Mouse (Mus musculus) midbrain, embryonic 14.5 days (tissue): Measurements from ENCODE around the gene Lrrtm4. TPM values are rescaled to one million over a fixed set of nuclear protein-coding genes. Genes with fewer than 3 reads are reported as not detected.
A peak's percentile ranks its signal among the peaks of the same experiment; 100 is the strongest.

Experiments
- ATAC-seq: fragments of 200-750 bp; cut with Nextera tagmentation; 2 replicates; pipeline ENCODE4 v1.8.0; 2017; ENCODE audit warnings: moderate number of reproducible peaks, moderate library complexity; ENCODE audit not compliant: low FRiP score, low TSS enrichment
- DNase-seq: peaks from one replicate; pipeline ENCODE4 v3.0.0-alpha.2; 2015
- H3K27ac ChIP-seq: fragments of 300-500 bp; sonication (generic); replicated peaks from 2 replicates; pipeline ENCODE4 v1.5.1; 2014; ENCODE audit warnings: mild to moderate bottlenecking, low read depth, low read length, moderate library complexity
- H3K27me3 ChIP-seq: fragments of 300-500 bp; sonication (generic); 2 replicates; pipeline ENCODE4 v1.6.1; 2014; ENCODE audit warnings: low read length, control low read depth, mixed read lengths; ENCODE audit not compliant: control insufficient read depth, insufficient read depth
- H3K36me3 ChIP-seq: fragments of 300-500 bp; sonication (generic); 2 replicates; pipeline ENCODE4 v1.6.1; 2014; ENCODE audit warnings: low read length, control low read depth; ENCODE audit not compliant: control insufficient read depth, insufficient read depth
- H3K4me1 ChIP-seq: fragments of 300-500 bp; sonication (generic); 2 replicates; pipeline ENCODE4 v1.6.1; 2014; ENCODE audit warnings: mild to moderate bottlenecking, antibody characterized with exemption, low read length, control low read depth; ENCODE audit not compliant: control insufficient read depth, insufficient read depth
- H3K4me2 ChIP-seq: fragments of 300-500 bp; sonication (generic); 2 replicates; pipeline ENCODE4 v1.6.1; 2014; ENCODE audit warnings: mild to moderate bottlenecking, low read length, moderate library complexity
- H3K4me3 ChIP-seq: fragments of 300-500 bp; sonication (generic); replicated peaks from 2 replicates; pipeline ENCODE4 v1.5.1; 2014; ENCODE audit warnings: low read depth, low read length
- H3K9ac ChIP-seq: fragments of 300-500 bp; sonication (generic); replicated peaks from 2 replicates; pipeline ENCODE4 v1.6.1; 2014; ENCODE audit warnings: mild to moderate bottlenecking, low read length, moderate library complexity
- H3K9me3 ChIP-seq: fragments of 300-500 bp; sonication (generic); 2 replicates; pipeline ENCODE4 v1.6.1; 2016; ENCODE audit warnings: low read length, control low read depth, mixed read lengths; ENCODE audit not compliant: control insufficient read depth
- WGBS: fragments of 180-500 bp; shearing (Covaris S2); extraction: QIAGEN DNeasy Blood & Tissue Kit; methylation state at CpG from one replicate; pipeline ENCODE4 v1.1.7; 2014; 5-methylcytosine and 5-hydroxymethylcytosine counted together
- polyA plus RNA-seq: library from polyadenylated mRNA; unstranded; fragments of >200 nt; fragmentation: Nextera tagmentation; extraction: Ambion mirVana; gene quantifications from 2 replicates; pipeline ENCODE4 v1.2.1, GENCODE M21; 2014

Lrrtm4 gene
- polyA plus RNA-seq, 1 experiment from 2014 or later, result 16.5 TPM

- Histone ChIP-seq H3K4me1 (no peaks in the 10 kb centered on the region), H3K36me3 (no peaks in the 10 kb centered on the region), H3K9me3 (no peaks in the 10 kb centered on the region), H3K4me3 (no peak overlapping the region), H3K9ac (no peak overlapping the region), H3K4me2 (no peak overlapping the region), H3K27me3 (no peaks in the 10 kb centered on the region), H3K27ac (no peak overlapping the region)
- ATAC-seq (no peak), DNase-seq (no peak)
- WGBS, result 82% methylated on average over 1 of the region's 1 CpGs
Measured at GRCm38 (mm10) chr6:80126419-80126818, 107.7 kb downstream of the Lrrtm4 start.

GRCm38 (mm10) chr6:80162585-80162984 lies 143.9 kb downstream of the Lrrtm4 start:
- Histone ChIP-seq H3K27ac (no peak overlapping the region), H3K9ac (no peak overlapping the region), H3K36me3 (no peaks in the 10 kb centered on the region), H3K4me3 (no peak overlapping the region), H3K4me2 (no peak overlapping the region), H3K4me1 (no peaks in the 10 kb centered on the region), H3K27me3 (no peaks in the 10 kb centered on the region), H3K9me3 (no peaks in the 10 kb centered on the region)
- DNase-seq (peak; percentile 15), ATAC-seq (no peak)
- 59% methylated on average over 4 of the region's 4 CpGs for WGBS

GRCm38 (mm10) chr6:80181916-80182315 lies 163.2 kb downstream of the Lrrtm4 start:
- Histone ChIP-seq H3K4me3 (no peak overlapping the region), H3K27me3 (no peaks in the 10 kb centered on the region), H3K4me2 (no peak overlapping the region), H3K27ac (no peak overlapping the region), H3K36me3 (no peaks in the 10 kb centered on the region), H3K9ac (no peak overlapping the region), H3K4me1 (0 out of 2 replicates have a peak, but pooled peaks cover 6% of the 10 kb centered on the region), H3K9me3 (no peaks in the 10 kb centered on the region)
- no peak for DNase-seq
- WGBS, result 88% methylated on average over 1 of the region's 1 CpGs
- ATAC-seq, result peak; percentile 37; the same call in 1 of the 2 replicates

GRCm38 (mm10) chr6:80182353-80182752 lies 163.7 kb downstream of the Lrrtm4 start:
- no peak for ATAC-seq

GRCm38 (mm10) chr6:80185489-80186113 lies 166.9 kb downstream of the Lrrtm4 start:
- H3K27me3 ChIP-seq, result no peaks in the 10 kb centered on the region
- no peak for ATAC-seq
- H3K4me2 ChIP-seq, result no peak overlapping the region
- no peak overlapping the region for H3K27ac ChIP-seq
- no peak overlapping the region for H3K9ac ChIP-seq
- H3K9me3 ChIP-seq, result no peaks in the 10 kb centered on the region
- WGBS, result 45% methylated on average over 6 of the region's 6 CpGs
- H3K4me1 ChIP-seq, result 0 out of 2 replicates have a peak, but pooled peaks cover 6% of the 10 kb centered on the region
- H3K36me3 ChIP-seq, result no peaks in the 10 kb centered on the region
- DNase-seq, result peak; percentile 26
- no peak overlapping the region for H3K4me3 ChIP-seq

More at GRCm38 (mm10) chr6:80182353-80182752, 163.7 kb downstream of the Lrrtm4 start:
- Histone ChIP-seq H3K27me3 (no peaks in the 10 kb centered on the region), H3K4me2 (no peak overlapping the region), H3K4me3 (no peak overlapping the region), H3K27ac (no peak overlapping the region), H3K36me3 (no peaks in the 10 kb centered on the region), H3K4me1 (0 out of 2 replicates have a peak, but pooled peaks cover 6% of the 10 kb centered on the region), H3K9me3 (no peaks in the 10 kb centered on the region), H3K9ac (no peak overlapping the region)
- DNase-seq, result no peak
- 81% methylated on average over 2 of the region's 2 CpGs for WGBS

GRCm38 (mm10) chr6:80186791-80187190 lies 168.1 kb downstream of the Lrrtm4 start:
- no peak for ATAC-seq
- Histone ChIP-seq H3K27ac (no peak overlapping the region), H3K9me3 (no peaks in the 10 kb centered on the region), H3K27me3 (no peaks in the 10 kb centered on the region), H3K9ac (no peak overlapping the region), H3K4me1 (0 out of 2 replicates have a peak, but pooled peaks cover 6% of the 10 kb centered on the region), H3K4me3 (no peak overlapping the region), H3K4me2 (no peak overlapping the region), H3K36me3 (no peaks in the 10 kb centered on the region)
- WGBS, result 19% methylated on average over 1 of the region's 1 CpGs
- no peak for DNase-seq

- Histone ChIP-seq H3K9ac (no peak overlapping the region), H3K27me3 (no peaks in the 10 kb centered on the region), H3K4me2 (no peak overlapping the region), H3K9me3 (no peaks in the 10 kb centered on the region), H3K27ac (no peak overlapping the region), H3K36me3 (no peaks in the 10 kb centered on the region), H3K4me3 (no peak overlapping the region), H3K4me1 (no peaks in the 10 kb centered on the region)
- ATAC-seq (no peak), DNase-seq (peak; percentile 47)
- 60% methylated on average over 2 of the region's 2 CpGs for WGBS
Measured at GRCm38 (mm10) chr6:80209476-80209875, 190.8 kb downstream of the Lrrtm4 start.

- H3K27ac ChIP-seq, result no peak overlapping the region
- no peaks in the 10 kb centered on the region for H3K9me3 ChIP-seq
- DNase-seq (no peak), ATAC-seq (no peak)
- H3K9ac ChIP-seq, result no peak overlapping the region
- H3K4me1 ChIP-seq, result no peaks in the 10 kb centered on the region
- H3K27me3 ChIP-seq, result no peaks in the 10 kb centered on the region
- no peak overlapping the region for H3K4me2 ChIP-seq
- WGBS, result 95% methylated on average over 5 of the region's 5 CpGs
- H3K36me3 ChIP-seq, result no peaks in the 10 kb centered on the region
- no peak overlapping the region for H3K4me3 ChIP-seq
Measured at GRCm38 (mm10) chr6:80210281-80210680, 191.6 kb downstream of the Lrrtm4 start.

GRCm38 (mm10) chr6:80261595-80261994 lies 242.9 kb downstream of the Lrrtm4 start:
- no peak overlapping the region for H3K4me3 ChIP-seq

More at GRCm38 (mm10) chr6:80261595-80261994, 242.9 kb downstream of the Lrrtm4 start:
- H3K4me1 ChIP-seq, result no peaks in the 10 kb centered on the region
- H3K36me3 ChIP-seq, result no peaks in the 10 kb centered on the region
- no peak overlapping the region for H3K27ac ChIP-seq
- no peak overlapping the region for H3K4me2 ChIP-seq
- DNase-seq, result no peak
- ATAC-seq, result no peak
- no peaks in the 10 kb centered on the region for H3K27me3 ChIP-seq
- no peaks in the 10 kb centered on the region for H3K9me3 ChIP-seq
- 92% methylated on average over 1 of the region's 1 CpGs for WGBS
- H3K9ac ChIP-seq, result no peak overlapping the region
